Mouse (Mus musculus): ENCODE results near the gene Pklr.

DNA sequence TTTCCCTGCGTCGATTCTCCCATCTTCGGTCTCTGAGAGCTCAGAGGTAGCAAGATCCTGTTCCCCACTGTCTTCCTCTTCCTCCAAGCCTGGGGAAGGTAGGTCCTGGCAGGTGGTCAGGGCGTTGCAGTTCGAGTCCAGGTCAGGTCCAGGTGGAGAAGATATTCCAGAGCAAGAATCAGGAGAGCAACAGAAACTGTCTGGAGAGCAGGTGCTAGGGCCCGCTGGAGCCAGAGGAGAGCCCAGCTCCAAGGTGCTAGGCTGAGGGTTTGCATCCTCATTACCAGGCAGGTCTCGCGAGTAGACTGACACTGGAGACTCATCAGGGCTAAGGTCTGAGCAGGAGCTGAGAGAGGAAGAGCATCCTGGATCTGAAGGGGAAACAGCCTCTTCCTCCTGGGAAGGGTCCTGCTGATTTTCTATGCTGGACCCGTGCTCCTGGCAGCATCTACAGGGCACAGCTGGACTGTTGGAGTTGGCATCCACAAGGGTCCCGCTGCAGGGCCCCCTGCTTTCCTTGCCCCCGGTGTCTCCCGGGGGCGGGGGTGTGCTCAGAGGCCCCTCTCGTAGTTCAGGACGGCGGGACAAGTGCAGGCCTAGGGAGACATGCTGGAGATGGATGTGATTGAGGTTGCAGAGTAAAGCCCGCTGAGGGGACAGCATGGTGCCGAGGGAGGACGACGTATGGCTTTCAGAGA is 44.0 kb upstream of the Pklr start:
- TF ChIP-seq CTCF (IDR thresholded peaks at IDR 0.05; ENCODE audit: borderline replicate concordance, control insufficient read depth, extremely low read depth, insufficient read depth, low read length, poor library complexity) (no peak), POLR2A (IDR thresholded peaks at IDR 0.05; ENCODE audit: control insufficient read depth, extremely low read depth, insufficient read depth, low read length, poor library complexity) (no peak)

Measured in thymus, adult 2 months (tissue).